Comparison of ENCODE assay signal across 11 mouse cellular contexts in the genomic region with DNA sequence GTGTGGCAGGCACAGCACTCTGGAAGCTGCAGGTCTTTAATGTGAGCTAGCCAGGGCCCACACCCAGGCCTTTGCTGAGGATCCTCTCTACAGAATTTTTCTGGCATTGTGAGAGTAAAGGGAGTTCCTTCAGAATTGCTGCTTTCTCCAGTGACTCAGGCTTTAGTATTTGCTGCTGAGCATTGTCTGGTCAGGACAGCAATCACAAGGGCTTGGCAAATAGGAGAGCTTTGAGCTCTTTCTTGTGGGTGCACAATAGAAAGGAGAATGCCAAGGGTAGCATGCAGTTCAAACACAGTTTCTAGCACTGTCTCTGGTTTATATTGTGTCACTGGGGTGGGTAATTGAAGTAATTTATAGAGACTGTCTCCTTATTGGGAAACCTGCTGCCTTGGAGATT. TPM values are rescaled to one million over a fixed set of nuclear protein-coding genes. Genes with fewer than 3 reads are reported as not detected.
A peak's percentile ranks its signal among the peaks of the same experiment; 100 is the strongest.
DNase-seq lines count a peak whose midpoint lies in the region; ATAC-seq lines count a peak whose summit lies in the region.
"Had no signal": no experiment of that assay in that cellular context is flagged by ENCODE, and none has a peak within 500 bp of the region (broad histone marks: within the 10 kb centered on the region; RNA-seq: fewer than 3 reads in every experiment).

No protein-coding gene starts in this region.

- no peak overlapping the region for H3K4me3 ChIP-seq in heart, embryonic 14.5 days (ENCODE audit: control insufficient read depth in 1 of 2, insufficient read depth in 1 of 2, low read depth in 1 of 2, low read length in 2 of 2)
- H3K4me3 ChIP-seq in midbrain, embryonic 11.5 days (ENCODE audit: low read depth, low read length), result no peak overlapping the region
- H3K4me3 ChIP-seq: embryonic facial prominence, embryonic 15.5 days; left cerebral cortex, adult 2 months had no signal

- H3K9me3 ChIP-seq in heart, embryonic 14.5 days (ENCODE audit: control insufficient read depth, low read length), result no peaks in the 10 kb centered on the region
- no peaks in the 10 kb centered on the region for H3K9me3 ChIP-seq in midbrain, embryonic 11.5 days (ENCODE audit: control insufficient read depth, low read length)
- H3K9me3 ChIP-seq: embryonic facial prominence, embryonic 15.5 days had no signal

- peaks cover 15 to 41% of the 10 kb centered on the region in 2 experiments for H3K4me1 ChIP-seq in heart, embryonic 14.5 days (ENCODE audit: control insufficient read depth in 2 of 2, insufficient read depth in 2 of 2, low read length in 2 of 2)
- peaks cover 23% of the 10 kb centered on the region for H3K4me1 ChIP-seq in midbrain, embryonic 11.5 days (ENCODE audit: control insufficient read depth, insufficient read depth, low read length)

- ATAC-seq in heart, embryonic 14.5 days (ENCODE audit: insufficient number of reproducible peaks, insufficient read depth, low FRiP score, low read depth), result no peak
- ATAC-seq in midbrain, embryonic 11.5 days (ENCODE audit: low FRiP score), result no peak
- no peak for ATAC-seq in cerebellum, adult (ENCODE audit: insufficient number of reproducible peaks, low FRiP score, low TSS enrichment)

- peaks cover 8% of the 10 kb centered on the region; the same call in 1 of the 2 replicates for H3K36me3 ChIP-seq in heart, embryonic 14.5 days (ENCODE audit: control insufficient read depth, insufficient read depth, low read length)
- no peaks in the 10 kb centered on the region for H3K36me3 ChIP-seq in midbrain, embryonic 11.5 days (ENCODE audit: control insufficient read depth, insufficient read depth, low read length)
- H3K36me3 ChIP-seq: embryonic facial prominence, embryonic 15.5 days had no signal

- no peak overlapping the region for H3K9ac ChIP-seq in heart, embryonic 14.5 days (ENCODE audit: low read length)
- H3K9ac ChIP-seq in midbrain, embryonic 11.5 days (ENCODE audit: low read length), result no peak overlapping the region
- H3K9ac ChIP-seq: embryonic facial prominence, embryonic 15.5 days had no signal

- H3K27ac ChIP-seq in heart, embryonic 14.5 days (replicated peaks in 1 of 2; ENCODE audit: control insufficient read depth in 1 of 2, insufficient read depth in 1 of 2, low read depth in 2 of 2, low read length in 2 of 2), result no peak overlapping the region
- no peak overlapping the region for H3K27ac ChIP-seq in midbrain, embryonic 11.5 days (ENCODE audit: low read depth, low read length)
- H3K27ac ChIP-seq: embryonic facial prominence, embryonic 15.5 days; left cerebral cortex, adult 2 months had no signal

- DNase-seq in heart, postnatal 4 days, result no peak
- peak; percentile 10 for DNase-seq in urinary bladder, postnatal 14 days (ENCODE audit: low spot score)
- DNase-seq in urinary bladder, postnatal 4 days (ENCODE audit: low spot score in 2 of 2), result no peak
- no peak for DNase-seq in midbrain, embryonic 11.5 days (ENCODE audit: low spot score, missing footprints)
- no peak for DNase-seq in right cerebral cortex, adult 2 months (ENCODE audit: low spot score in 2 of 2)
- DNase-seq in urinary bladder, postnatal 10 days (ENCODE audit: low spot score), result no peak
- DNase-seq: adrenal gland, postnatal 14 days had no signal

- peak overlapping the region; percentile 11; the same call in 1 of the 2 replicates for H3K4me2 ChIP-seq in heart, embryonic 14.5 days (ENCODE audit: low read length)
- peak overlapping the region; percentile 6; the same call in 1 of the 2 replicates for H3K4me2 ChIP-seq in midbrain, embryonic 11.5 days

- no peaks in the 10 kb centered on the region for H3K27me3 ChIP-seq in heart, embryonic 14.5 days (ENCODE audit: control insufficient read depth, insufficient read depth, low read length)
- no peaks in the 10 kb centered on the region for H3K27me3 ChIP-seq in midbrain, embryonic 11.5 days (ENCODE audit: control insufficient read depth, insufficient read depth, low read length)
- H3K27me3 ChIP-seq: embryonic facial prominence, embryonic 15.5 days had no signal

RNA-seq across cellular contexts. Expression of gene Zfand3, which starts 3.9 kb away (rescaled TPM):
- 39.8 and 48.1 TPM in 2 replicates for polyA plus RNA-seq in heart, embryonic 14.5 days (2014; fragmentation: Nextera tagmentation; extraction: Ambion mirVana)
- 100 to 1,000 TPM; 145 to 149 TPM for total RNA-seq in heart, postnatal 4 days (2021)
- 63.9 and 64.7 TPM in 2 replicates for polyA plus RNA-seq in midbrain, embryonic 11.5 days (2014; fragmentation: Nextera tagmentation; extraction: Ambion mirVana)

RNA-seq across cellular contexts. Expression of gene Mdga1, which starts 38.5 kb away (rescaled TPM):
- polyA plus RNA-seq in heart, embryonic 14.5 days (2014; fragmentation: Nextera tagmentation; extraction: Ambion mirVana), result 6.3 and 6.6 TPM in 2 replicates
- total RNA-seq in heart, postnatal 4 days (2021), result 10 to 100 TPM; 16.9 to 17.3 TPM
- polyA plus RNA-seq in midbrain, embryonic 11.5 days (2014; fragmentation: Nextera tagmentation; extraction: Ambion mirVana), result 5.8 and 6.5 TPM in 2 replicates
